Mouse (Mus musculus): Measurements from ENCODE around the gene Lamtor3.
"Not testable (repeated sequence)": the region's sequence is repeated elsewhere in the genome, so short reads cannot be mapped to it uniquely, and the experiment has no call there.

Lamtor3 gene

DNA sequence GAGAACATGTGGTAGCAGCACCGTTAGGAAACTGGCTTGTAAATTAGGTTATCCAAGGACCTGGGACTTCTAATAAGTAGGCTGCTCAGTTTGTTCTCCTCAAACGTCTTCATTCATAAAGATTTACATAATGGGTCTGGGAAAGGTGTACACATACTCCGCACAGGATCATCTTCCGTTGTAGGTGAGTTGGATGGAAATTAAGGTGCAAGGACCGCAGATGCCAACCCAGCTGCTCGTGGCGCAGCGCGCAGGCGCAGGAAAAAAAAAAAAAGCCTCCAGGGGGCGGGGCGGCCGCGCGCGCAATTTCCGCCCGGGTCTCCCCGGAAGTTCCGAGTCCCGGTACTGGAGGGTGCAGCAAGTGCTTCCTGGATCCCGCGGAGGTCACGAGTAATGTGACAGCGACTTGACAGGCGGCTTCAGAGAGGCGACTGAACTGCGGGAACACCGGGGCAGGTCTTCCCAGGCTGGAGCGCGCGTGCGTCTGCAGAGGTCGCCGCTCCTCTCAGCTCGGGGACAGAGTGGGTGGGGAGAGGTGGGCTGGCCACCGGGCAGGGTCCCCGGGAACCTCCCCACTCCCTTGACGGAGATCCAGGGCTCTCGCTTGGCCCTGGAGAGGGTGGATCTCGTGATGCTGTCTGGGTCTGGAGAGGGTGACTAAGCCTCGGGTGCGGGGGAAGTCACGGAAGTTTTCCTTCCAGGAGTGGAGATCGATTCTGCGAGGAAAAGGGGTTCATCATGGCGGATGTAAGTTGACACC, at the start of gene Lamtor3:
TSS of gene Lamtor3 (plus strand) at position 335 of the 760 bp plus-strand sequence.
- DNase-seq (ENCODE audit: low spot score in 2 of 2): peak; percentile 94

DNA sequence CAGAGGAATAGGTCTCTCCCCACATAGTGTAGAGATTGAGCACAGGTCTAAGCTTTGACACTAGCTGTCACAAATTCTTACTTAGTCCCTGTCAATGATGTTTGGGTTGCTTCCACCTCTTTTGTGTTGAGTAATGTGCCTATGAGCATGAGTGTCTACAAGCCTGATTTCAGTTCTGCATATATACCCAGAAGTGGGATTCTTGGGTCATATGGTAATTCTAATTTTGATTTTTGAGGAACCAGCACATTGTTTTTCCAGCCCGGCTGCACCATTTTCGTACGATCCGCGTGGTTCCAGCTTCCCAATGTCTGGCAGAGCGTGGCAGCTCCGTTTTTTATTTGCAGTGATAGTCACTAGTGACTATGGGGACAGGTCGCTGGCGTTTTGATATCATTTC, 48.9 kb upstream of the Lamtor3 start:
- DNase-seq (ENCODE audit: low spot score in 2 of 2): no peak

DNA sequence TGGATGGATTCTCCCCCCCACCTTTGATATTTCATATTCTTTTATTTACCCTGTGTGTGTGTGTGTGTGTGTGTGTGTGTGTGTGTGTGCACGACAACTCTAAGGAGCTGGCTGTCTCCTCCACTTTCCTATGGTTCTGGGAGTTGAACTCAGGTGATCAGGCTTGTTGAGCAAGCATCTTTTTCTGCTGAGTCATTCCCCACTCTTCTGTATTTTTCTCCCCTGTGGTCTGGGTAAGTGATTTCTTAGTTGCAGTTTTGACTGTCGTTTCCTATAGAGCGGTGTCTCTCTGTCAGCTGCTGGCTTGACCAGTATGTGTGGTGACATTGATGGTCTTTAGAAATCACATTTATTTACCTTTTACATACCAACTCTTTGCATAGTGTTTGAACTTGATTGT, 39.0 kb upstream of the Lamtor3 start:
- no peak for DNase-seq (ENCODE audit: low spot score in 2 of 2)

DNA sequence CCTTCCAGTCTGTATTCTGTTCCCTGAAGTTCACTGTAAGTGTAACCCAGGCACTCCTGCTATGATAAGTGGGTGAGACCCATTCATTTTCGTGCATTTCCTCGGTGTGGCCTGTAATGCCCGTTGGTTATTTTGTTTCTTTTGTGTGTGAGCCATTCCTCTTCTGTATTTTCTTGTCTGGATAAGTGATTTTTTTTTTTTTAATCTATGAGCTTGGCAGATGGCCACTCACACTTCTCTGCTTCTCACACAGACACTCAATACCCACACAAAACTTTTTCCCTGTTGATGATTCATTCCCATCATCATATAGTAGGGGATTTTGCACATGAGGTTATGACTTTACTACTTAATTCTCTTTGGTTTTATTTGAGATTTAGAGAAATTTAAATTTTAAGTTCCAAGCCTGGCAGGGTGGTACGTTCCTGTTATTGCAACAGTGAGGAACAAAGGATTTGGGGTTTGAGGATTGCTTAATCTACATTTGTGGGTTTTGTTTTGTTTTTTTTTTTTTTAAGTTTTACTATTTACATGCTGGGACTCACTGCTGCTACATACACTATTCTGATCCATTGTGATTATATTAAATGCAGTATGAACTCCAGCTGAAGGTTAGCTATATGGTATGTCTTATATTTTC, 38.1 kb upstream of the Lamtor3 start:
- DNase-seq (ENCODE audit: low spot score in 2 of 2): no peak

DNA sequence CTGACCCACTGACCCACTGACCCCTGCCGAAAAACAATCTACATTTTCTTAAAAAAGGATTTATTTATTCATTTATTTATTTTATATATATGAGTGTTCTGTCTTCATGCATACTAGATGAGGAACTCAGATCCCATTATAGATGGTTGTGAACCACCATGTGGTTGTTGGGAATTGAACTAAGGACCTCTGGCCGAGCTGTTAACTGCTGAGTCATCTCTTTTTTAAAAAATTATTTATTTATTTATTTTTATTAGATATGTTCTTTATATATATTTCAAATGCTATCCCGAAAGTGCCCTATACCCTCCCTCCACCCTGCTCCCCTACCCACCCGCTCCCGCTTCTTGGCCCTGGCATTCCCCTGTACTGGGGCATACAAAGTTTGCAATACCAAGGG, 37.2 kb upstream of the Lamtor3 start:
- DNase-seq (ENCODE audit: low spot score in 2 of 2): no peak

DNA sequence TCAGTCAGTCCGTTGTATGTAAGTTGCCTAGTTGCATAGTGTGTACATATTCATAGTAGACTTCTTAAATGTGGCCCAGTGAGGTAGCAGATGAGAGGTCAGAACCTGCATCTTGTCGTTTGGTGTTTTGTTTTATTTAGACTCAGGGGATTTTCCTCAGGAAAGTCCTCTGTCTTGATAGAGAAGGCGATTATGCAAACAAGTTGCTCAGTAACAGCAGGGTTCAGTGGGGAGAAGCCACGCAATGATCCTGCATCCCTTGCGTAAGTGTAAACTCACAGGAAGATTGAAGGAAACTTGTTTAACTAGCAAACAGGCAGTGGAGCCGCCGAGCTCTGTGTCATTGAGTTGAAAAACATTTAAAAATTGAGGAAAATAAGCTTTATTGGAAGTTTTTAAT, 30.3 kb upstream of the Lamtor3 start:
- DNase-seq (ENCODE audit: low spot score in 2 of 2): no peak

DNA sequence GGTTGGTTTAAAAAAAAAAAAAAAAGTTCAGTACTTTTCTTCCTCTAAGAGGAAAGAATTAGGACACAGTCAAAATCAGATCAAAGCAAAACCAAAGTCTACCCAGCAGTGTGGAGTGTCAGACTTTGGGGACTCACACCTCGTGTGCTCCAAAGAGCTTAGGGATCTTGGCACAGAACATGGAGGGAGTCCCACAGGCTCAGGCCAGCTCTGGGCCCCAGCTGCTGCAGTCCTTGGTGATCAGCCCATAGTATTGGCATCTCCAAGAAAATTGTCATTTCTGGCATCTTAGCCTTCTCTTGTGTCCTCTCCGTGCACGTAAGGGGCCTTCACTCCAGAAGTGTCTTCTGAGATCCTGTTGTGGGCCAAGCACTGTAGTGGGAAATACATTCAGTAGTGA, 27.2 kb upstream of the Lamtor3 start:
- no peak for DNase-seq (ENCODE audit: low spot score in 2 of 2)

DNA sequence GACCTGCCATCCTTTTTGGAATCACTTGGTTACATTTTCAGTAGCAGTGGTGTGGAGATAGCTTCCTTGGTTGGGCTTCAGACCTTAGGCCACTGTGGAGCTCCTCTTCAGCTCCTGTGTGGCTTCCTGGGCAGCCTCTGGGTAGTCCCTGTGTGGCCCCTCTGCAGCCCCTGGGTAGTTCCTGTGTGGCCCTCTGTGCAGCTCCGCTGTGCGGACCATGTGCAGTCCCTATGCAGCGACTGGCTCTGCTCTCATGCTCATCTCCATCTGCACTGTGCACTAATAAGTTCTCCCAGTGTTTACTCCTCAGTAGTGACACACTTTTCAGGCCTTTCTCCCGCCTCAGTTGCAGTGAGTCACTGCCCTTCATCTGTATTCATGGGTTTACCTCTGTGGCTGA, 26.2 kb upstream of the Lamtor3 start:
- no peak for DNase-seq (ENCODE audit: low spot score in 2 of 2)

DNA sequence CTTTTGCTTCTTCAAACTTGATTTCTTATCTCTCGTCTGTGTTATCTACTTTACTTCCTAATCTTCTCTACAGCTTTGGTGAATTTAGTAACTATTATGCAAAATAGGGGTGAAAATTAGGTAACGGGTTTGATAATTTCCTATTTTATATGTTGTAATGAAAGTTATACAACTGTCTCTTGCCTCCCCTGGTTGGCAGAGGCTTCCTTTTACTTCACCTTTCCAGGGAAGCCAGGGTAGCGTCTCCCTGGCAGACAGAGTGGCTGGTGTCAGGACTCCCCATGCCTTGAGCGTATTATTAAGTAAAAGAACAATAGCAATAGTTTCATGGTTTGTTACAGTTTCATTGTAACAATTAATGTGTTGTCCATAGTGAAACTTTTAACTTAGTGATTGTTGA, 24.5 kb upstream of the Lamtor3 start:
- no peak for DNase-seq (ENCODE audit: low spot score in 2 of 2)

DNA sequence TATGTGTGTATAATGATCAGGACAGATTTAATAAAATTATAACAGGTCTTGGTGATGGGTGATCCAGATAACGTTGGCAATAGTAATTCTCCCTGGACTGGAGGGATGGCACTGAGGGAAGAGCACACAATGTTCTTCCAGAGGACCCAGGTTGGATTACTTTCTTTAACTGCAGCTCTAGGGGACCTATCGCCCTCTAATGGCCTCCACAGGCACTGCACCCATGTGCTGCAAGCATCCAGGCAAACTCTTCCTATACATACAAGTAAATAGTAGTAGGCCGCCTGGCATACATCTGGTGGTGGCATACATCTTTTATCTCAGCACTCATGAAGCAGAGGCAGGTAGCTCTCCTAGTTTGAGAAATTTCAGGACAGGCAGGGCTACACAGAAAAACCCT, 23.1 kb upstream of the Lamtor3 start:
- no peak for DNase-seq (ENCODE audit: low spot score in 2 of 2)

DNA sequence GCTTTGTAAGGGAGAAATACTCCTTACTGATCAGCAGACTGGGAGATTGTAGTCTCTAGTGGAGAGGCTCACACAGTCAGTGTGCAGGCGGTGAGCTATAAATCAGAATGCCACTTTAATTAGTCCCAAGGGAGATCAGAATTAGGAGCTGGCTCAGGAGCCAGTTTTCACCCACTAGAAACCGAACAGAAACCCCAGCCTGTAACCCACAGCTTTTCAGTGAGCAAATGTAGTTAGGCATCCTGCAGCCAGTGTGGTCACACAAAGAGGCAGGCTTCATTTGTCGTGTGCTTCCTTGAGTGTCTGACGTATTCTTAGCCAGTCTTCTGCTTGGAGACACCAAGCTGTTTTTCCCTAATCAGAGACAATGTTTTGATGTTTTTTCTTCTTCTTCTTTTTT, 21.9 kb upstream of the Lamtor3 start:
- DNase-seq (ENCODE audit: low spot score in 2 of 2): no peak

DNA sequence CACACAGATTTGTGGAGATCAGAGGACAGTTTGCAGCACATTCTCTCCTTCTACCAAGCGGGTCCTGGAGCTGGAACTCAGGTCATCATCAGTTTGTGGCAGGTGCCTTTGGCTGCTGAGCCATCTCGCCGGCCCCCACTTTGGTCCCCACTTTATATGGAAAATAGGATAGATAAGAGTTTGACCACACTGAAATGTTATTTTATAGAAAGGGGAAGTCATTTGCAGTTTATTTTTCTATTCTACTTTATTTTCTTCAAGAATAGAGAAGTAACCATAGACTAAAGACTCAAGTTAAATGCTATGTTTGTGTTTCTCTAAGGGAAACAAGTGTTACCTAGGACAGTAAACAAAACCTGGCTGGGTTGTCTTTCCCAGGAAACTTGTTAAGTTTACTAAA, 21.4 kb upstream of the Lamtor3 start:
- no peak for DNase-seq (ENCODE audit: low spot score in 2 of 2)

DNA sequence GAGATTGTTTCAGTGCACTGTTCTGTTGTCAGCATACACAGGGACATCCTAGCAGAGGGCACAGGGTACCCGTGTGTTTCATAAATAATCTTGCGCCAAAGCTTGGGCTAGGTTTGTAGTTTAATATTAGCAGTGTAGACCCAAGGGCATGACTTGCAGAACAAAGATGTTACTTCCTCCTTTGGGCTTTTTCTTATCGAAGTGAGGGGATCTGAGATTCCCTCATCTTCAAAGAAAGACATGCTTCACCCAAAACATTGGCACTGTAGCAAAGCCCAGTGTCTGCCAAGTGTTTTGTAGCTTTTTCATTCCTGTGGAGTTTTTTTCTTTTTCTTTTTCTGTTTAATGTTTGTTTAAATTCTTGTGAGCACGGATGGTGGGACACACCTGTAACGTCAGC, 20.6 kb upstream of the Lamtor3 start:
- no peak for DNase-seq (ENCODE audit: low spot score in 2 of 2)

DNA sequence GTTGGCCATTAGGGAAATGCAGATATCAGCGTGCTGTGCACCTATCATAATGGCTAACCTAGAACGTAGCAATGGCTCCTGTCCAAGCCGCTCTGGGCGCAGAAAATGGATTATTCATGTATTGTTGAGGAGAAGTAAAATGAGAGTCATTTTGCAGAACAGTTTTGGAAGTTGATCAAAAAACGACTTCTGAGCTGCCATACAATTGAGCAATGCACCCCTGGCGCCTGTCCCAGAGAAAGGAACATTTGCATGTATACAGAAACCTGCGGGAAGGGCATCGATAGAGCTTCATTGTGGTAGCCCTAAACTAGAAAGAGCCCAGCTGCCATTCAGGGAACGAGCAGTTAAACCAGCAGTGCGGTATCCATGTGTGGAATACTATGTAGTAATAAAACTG, 18.2 kb upstream of the Lamtor3 start:
- DNase-seq (ENCODE audit: low spot score in 2 of 2): peak; percentile 41 to 51

DNA sequence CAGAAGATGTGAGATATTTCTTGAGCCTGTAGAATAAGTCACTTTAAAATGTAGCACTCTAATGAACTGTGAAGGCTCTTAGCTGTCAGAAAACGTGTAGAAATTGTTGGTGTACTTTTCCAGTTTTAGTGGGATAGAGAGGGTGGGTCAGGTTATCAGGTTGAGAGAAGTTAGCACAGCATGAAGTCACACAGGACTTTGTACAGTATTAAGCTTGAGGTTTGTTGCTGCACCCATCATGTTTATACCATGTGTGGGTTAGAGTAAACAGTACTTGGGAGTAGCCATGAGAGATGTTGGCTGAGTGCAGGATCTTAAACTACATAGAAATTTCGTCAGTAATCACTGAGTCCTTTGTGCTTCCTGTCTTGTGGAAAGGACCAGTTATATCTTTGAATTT, 5.2 kb upstream of the Lamtor3 start:
- no peak for DNase-seq (ENCODE audit: low spot score in 2 of 2)

DNA sequence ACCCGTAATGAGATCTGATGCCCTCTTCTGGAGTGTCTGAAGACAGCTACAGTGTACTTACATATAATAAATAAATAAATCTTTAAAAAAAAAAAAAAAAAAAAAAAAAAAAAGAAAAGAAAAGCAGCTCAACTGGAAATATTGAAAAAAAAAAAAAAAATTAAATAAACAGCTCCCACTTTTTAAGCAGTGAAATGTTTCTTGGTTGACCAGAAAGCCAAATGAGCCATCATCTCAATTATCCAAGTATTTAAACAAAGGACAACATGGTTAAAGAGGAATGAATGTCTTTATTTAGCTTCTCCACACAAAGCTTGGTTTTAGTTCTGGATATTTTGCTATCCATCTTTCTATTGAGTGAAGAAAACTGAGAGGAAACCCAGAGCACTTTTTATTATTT, 3.7 kb upstream of the Lamtor3 start:
- DNase-seq (ENCODE audit: low spot score in 2 of 2): not testable (repeated sequence)

DNA sequence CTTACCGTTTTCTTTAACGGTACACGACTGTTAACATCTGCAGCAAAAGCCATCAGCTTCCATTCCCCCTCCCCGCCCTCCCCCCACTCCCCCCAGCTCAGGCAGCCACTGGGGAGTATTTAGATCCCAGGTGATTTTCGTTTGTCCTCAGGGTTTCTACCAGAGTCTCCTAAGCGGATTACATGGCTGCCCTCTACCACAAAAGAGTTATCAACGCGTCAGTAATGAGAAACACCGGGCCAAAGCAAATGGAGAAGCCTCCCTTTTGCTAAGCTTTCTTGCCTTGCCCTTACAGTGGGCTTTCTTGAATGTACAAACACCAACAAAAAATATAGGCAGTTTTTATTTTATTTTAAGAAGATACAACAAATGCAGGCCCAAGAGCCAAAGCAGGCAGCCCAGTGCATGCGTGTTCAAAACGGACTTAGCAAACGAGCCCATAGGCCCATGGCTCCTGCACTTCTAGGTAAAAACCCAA, 573 bp upstream of the Lamtor3 start:
- DNase-seq (ENCODE audit: low spot score in 2 of 2): no peak

DNA sequence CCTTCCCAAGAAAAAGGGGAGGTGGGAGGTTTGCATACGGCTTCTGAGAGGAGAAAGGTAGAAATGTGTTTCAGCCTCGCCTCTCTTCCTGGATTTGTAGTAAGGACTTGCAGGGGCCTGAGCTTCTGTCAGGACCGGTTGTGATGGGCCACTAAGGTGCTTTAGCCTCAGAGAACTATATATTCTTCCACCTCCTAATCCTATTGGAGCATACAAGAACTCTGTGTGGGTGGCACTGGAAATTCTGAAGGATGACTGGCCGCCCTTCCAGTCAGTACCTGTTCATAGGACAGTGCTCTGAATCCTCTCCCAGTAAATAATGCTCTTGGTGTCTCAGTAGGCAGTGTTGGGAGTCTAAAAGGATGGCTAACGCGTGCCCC, 616 bp downstream of the Lamtor3 start:
- DNase-seq (ENCODE audit: low spot score in 2 of 2): peak; percentile 41 to 57

DNA sequence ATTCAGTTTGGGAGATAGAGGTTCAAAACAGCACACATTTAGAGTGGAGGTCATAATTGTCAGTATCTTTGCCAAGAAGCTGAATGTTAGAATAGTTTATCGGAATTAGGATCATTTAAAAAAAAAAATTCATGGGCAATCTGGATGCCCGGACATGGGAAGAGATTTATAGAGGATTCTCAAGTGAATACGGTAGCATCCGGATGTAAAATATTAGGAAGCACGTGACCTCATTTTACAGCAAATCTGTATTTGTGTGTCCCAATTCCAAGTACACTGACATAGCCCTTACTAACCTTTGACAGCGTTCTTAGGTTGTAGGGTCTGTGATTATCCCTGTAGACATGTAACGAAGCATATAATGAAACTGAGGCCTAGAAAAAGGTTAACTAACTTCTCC, 1.1 kb downstream of the Lamtor3 start:
- DNase-seq (ENCODE audit: low spot score in 2 of 2): no peak

DNA sequence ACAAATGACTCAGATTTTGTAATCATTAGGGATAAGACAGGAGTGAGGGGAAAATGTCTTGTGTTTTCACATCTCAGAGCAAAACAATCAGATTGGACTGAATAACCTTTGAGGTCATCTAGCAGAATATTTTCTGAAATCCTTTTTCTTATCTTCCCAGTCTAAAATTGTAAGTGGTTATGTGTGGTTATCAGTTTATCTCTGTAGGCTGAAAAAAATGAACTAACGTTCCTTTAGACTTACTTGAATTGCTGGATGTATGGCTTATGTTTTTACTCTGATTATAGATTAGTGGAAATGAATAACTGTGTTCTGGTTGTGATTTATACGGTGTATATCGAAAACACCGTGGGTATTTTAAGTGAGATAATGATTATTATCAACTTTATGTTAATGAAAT, 2.3 kb downstream of the Lamtor3 start:
- DNase-seq (ENCODE audit: low spot score in 2 of 2): no peak

DNA sequence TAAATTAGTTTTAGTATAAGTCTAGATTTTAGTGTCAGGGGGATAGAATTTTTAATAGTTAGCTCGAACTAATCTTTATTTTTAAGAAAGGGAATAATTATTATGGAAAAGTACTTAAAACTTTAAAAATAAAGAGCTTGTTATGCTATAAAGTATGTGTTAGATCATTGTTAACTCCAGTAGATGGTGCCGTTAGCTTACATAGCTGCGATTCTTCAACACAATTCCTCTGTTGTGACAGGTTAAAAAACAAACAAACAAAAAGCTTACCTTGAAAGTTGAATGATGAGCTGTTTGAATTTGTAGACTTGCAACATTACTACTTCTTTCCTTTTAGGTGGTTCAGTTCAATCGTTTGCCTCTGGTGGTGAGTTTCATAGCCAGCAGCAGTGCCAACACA, 8.7 kb downstream of the Lamtor3 start:
- DNase-seq (ENCODE audit: low spot score in 2 of 2): no peak

DNA sequence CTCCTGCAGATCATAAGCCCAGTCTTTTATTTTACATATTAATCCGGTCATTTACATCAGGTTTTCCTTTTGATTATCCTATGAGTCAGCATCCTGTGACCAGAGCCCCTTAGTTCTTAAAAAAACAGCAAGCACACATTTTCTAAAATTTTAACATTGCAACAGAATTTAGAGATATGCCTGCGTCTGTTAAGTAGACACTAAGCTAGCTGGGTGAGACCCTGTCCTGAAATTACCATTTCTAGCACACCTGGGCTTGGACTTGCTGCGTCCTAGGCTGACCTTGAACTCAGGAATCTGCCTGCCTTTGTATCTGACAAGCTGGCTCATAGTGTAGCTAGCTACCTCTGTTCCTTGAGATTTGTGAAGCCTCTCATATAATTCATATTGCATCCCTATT, 11.6 kb downstream of the Lamtor3 start:
- DNase-seq (ENCODE audit: low spot score in 2 of 2): no peak

DNA sequence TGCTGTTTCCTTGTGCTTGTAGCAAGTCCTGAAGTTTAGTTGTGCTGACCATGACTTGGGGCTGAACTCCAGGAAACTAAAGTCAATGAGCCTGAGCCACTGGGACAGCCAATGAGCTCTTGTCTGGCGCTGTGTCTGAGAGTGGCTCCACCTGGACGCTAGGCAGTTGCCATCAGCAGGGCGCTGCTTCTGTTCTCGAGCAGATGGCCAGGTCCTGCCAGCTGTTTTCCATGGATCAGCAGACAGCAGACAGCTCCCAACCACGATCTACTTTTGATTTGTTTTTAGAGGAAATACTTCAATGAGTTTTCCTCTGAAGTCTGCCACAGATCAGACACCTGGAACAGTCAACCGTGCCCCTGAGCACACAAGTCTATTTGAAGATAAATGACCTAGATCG, 14.4 kb downstream of the Lamtor3 start:
- DNase-seq (ENCODE audit: low spot score in 2 of 2): no peak

DNA sequence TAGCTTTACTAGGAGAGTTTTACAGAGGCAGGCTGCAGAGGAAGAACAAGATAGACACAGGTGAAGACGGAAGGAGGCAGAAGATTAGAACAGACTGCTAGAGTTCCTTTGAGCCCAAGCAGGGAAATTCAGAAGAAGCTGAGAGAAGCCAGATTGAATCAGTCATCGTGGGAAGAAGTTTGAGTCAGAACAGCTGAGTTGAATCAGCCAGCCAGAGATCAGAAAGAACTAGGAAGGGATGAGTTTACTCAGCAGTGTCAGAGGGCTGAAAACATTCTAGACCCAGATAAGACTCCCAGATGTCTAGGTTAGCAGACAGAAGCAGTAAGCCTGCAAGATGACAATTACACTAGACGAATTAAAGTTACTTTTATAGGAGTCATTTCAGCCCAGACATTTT, 15.7 kb downstream of the Lamtor3 start:
- DNase-seq (ENCODE audit: low spot score in 2 of 2): no peak

Measured in right cerebral cortex, postnatal 10 days (tissue).